Mouse (Mus musculus) gastrocnemius, adult 8-10 months (tissue): ENCODE results near the gene Pde11a. TPM values are rescaled to one million over a fixed set of nuclear protein-coding genes. Genes with fewer than 3 reads are reported as not detected.

ENCODE experiments used
- DNase-seq, 2 experiments: peaks; one replicate each; pipeline ENCODE4 v3.0.0; 2022; ENCODE audit warnings: low spot score in 2 of 2
- total RNA-seq, 4 experiments: library from RNA; stranded (reverse); gene quantifications; 2 replicates each; pipeline ENCODE4 v1.2.4; 2022

Pde11a gene
- total RNA-seq, 4 experiments from 2014 or later: 0.07 to 0.18 (median 0.13) TPM; not detected in 1

DNA sequence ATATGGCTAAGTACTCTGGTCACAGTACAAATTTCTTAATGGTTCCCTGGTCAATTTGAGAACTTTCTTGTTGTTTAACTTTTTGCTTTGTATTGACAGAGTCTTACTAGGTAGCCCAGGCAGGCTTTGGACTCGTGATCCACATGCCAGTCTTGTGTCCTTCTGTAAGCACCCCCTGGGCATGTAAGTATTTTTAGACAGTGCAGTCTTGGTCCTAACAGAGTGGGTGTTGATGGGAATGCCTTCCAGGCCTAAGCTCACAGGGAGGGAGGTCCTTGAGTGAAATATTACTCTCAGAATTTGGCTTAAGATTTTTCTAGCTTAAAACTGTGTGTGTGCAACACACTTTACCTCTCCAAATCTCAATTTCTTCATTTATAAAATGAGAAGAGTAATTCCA, 153.4 kb downstream of the Pde11a start:
- no peak for DNase-seq

DNA sequence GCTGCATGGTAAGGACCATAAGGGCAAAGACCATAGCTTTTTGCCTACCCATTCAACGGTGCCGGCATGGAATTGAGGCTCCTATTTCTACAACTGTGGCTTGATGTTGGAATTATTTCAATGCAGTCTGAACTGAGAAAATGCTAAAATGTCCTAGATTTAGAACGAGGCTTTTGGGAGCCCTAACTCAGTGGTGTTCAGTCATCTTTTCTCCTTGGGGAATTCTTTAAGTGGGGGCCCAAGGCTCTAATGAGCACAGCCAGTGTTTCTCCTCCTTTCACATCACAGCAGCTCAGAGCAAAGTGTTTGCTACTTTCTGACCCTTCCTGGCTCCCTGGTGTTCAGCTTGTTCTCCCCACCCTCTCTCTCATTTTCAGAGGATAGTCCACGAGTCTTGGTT, 175.8 kb downstream of the Pde11a start:
- no peak for DNase-seq

DNA sequence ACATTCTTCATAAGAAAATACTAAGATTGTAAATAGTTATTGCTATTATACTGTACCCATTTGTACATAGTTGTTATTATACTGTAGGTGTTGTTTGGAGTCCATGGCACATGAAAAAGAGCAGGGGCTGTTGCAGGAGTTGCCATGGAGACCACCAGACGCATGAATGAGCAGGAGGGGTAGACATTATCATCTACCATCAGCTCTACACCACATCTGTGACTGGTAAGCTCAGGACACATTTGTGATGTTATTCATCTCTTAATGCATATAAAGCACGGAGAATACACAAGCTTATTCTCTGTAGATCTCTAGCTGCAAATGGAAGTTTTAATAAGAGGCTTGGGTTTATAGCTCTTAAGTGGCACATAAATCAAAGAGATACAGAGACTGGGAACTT, 179.6 kb downstream of the Pde11a start:
- no peak for DNase-seq

DNA sequence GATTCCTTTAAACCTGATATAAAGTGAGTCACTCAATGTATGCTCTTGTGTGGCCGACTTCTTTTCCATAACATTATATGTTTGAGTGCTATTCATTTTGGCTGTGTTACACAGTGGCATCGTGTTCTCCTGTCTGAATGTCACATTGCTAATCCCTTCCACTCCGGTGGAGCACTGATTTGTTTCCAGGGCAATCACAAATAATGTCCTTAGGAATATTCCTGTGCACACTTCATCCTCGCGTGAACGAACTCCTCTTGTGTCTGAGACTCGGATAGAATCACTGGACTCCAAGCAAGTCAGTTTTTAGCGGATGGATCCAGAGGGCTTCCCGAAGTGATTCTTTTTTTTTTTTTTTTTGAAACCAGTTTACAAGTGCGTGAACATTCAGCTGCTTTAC, 197.4 kb downstream of the Pde11a start:
- no peak for DNase-seq

DNA sequence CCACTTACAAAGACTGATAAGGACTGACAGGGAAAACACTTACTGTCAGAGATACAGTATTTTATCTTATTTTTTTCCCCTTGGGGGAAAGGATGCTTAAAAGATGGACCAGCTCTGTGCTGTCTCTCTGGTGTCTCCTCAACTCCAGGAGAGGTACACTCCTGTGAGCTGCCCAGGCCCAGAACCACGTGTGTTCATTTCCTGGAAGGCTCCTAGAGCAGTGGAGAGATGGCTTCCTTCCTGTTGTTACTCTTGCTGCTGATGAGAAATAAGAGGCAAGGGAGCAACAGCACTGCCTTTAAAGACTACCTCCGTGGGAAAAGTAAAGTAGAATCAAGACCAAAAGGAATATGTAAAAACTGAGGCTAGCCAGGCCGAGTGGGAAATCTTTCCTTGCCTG, 205.6 kb downstream of the Pde11a start:
- no peak for DNase-seq

DNA sequence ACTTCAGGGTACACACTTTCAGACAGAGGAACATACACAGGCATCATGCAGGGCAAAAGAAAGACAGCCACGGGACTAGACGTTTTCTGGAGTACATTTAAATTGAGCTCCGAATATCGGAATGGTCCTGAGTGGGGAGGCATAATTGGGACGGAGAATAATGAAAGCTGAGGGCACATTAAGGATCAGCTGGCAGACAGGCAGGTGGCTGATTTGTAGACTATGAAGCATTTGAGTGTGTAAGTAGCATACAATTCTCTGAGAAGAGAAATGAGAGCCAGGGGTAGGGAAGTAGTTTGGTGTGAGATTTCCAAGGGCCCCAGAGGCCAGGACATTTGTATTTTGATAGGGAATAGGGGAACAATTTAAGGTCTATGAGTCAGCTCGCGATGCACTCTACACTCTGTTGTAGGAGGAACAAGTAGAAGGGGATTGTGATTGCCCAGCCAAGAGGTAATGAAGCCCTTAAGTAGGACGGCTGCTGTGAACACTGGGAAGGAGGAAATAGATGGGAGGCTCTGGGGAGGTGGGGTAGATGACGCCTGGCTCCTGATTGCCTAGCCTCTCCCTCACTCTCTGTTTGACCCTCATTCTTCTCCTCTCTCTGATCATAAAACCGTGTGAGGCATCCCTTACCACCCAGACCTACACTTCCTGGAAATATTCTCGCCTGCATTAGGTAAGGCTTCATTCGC, 208.5 kb downstream of the Pde11a start:
- DNase-seq: no peak

DNA sequence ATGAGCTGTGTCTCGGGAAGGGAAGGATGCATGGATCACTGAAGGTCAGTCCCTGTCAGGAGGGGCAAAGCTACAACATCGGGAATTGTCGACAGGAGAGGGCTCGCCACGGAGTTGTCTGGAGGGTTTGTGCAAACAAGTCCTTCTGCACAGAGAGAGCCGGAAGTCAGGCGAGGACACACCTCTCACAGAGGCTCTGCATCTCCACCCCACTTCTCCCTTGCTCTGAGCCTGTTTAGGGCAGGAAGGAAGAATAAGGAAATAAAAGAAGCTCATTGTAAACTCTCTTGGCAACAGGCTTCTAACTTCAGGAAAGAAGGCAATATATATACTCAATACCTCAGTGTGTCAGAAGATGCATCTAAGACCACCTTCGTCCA, 209.5 kb downstream of the Pde11a start:
- DNase-seq: no peak

DNA sequence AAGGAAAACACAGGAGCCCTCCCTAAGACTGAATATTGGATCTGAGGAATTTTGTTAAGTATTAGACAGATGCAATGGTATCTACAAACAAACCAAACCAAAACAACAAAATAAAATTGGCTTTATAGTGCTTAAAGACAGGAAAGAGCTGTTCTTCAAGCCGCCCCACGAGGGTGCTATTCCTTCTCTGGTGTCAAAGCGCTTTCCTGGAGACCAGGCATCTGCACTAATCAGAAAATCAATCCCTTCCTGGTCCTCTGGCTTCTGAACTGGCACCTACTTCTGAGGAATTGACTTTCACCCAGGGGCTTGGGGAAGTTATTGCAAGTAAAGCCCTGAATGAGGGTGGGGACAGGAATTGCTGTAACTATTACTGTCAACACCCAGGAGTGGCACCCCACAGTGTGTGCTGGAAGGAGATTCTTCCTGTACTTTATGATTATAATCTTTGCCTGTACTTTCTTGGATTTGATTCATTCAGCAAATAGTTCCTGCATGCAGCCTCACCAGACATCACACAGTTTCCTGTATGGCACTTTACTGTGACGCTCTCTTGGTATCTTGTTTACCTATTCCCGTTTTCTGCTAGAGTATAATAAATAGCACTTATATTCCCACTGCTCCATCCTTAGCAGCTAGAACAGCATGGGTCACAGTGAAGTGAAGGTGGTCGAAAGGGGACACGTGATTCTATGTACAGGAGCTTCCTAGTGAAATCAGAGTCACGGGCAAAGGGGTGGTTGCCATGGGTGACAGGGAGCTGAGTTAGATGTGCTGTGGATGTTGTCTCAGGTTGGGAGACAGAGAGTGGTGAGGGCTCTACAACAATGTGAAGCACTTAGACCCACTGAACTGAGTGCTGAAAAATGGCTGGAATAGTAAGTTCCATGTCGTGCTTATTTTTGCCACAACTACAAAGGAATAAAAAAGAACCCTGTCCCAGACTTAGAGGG, 210.2 kb downstream of the Pde11a start:
- DNase-seq: no peak

DNA sequence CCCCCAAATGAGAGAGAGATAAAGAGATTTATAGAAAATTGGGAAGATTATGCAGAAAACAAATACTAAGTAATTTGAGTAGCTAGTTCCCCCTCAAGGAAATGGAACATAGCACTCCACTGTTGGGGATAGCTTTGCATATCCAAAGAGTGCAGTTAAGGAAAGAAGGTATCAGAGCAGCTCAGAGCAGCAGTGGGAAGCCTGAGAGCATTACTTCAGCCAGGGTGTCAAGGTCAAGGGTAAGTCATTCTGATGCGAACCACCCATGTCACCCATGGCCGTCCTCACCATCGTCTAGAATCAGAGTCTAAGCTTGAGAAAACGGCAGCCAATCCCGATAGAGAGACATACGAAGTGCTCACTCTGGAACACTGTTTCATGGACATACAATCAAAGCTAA, 211.9 kb downstream of the Pde11a start:
- no peak for DNase-seq

DNA sequence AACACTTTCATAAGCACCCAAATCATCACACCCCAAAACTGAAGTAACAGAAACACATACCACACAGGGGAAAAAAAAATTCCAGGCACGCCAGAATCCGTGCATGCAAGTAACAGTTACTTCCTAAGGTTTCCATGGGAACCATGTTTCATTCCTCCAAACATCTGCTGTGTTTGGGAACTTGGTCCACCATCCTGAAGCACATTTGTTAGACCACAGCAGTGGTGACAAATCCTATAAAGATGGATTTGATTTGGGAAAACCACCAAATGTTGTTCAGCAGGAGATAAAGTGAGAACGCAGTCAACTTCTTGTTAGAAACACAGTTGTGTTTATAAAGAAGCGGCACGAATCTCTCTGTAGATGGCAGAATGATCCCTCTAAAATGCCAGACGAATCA, 213.8 kb downstream of the Pde11a start:
- DNase-seq: no peak

DNA sequence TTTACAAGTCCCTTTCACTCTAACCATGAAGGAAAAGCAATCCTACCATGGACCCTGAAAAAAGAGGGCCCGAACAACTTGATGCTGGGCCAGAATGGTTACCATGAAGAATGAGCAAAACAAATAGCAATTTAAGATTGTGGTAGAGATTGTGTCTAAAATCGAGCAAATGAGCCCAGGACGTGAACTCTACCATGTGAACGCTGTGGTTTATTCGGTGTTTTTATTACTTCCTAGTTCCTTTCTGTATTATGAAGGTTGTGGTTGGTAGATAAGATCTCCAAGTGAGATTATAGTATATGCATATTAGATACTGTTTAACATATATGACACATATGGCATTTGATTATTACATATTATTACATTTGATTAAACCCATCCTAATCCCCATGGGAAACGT, 216.4 kb downstream of the Pde11a start:
- DNase-seq: no peak

DNA sequence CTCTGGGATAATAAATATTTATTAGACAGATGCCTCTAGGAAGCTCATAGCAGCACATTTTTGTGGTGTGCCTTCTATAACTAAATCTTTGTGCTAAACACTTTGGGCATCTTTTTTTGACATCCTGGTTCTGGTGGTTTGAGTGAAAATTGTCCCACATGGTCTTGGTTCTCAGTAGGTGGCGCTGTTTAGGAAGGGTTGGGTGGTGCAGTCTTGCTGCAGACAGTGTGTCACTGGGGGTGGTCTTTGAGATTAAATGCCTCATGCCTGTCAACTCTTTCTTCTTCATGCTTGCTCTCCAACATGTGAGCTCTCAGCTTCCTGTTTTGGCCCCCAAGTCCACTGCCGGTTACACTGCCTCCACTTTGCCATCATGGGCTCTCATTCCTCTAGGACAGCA, 218.7 kb downstream of the Pde11a start:
- no peak for DNase-seq

DNA sequence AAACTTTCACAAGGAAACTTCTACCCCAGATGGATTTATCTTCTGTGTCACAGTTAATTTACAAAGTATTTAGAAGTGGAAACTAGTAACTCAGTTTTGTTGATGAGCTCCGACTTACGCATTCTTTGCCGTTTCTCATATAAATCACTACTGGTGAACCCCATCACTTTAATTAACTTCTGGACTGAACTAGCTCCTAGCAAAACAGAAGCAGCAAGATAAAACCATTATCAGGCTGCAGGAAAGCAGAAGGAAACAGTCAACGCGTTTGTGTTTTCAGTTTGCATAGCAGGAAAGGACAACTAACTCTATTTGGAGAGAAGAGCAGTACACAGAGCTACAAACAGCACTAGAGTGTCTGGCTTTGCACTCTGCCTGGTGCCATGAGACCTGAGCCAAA, 220.1 kb downstream of the Pde11a start:
- no peak for DNase-seq

DNA sequence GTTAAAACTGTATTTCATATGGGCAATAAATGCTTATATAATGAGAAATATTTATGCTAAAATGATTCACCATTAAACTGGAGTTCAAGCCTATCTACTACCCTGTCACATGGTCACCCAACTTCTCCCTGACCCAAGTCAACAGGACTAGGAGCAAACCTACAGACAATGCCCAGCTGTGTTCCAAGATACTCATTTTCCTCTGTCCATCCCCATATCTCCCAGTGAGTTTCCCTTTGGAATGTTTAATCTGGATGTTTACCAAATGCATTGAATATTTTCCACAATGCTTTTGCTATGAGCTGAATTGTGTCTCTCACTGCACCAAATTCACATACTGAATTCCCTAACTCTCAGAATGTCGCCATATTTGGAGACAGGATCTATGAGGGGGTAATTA, 221.4 kb downstream of the Pde11a start:
- no peak for DNase-seq

DNA sequence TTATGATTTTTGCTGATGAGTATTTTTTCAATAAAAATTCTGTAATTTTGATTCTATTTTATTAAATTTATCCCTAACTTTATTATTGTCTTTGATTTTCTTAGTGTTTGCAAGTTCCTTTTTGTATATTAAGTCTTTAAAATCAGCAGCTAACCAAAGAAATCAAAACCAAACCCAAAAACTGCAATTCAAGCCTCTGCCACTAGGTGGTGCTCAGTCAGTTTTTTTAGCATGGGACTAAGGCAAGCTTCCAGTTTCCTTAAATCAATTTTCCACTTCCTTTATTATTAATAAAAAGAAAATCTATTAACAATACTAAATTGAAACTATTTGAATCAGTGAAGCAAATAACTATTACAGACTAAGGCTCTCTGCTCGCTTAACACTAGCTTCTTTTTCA, 222.9 kb downstream of the Pde11a start:
- DNase-seq: peak in 1 of 2 experiments; percentile 8

DNA sequence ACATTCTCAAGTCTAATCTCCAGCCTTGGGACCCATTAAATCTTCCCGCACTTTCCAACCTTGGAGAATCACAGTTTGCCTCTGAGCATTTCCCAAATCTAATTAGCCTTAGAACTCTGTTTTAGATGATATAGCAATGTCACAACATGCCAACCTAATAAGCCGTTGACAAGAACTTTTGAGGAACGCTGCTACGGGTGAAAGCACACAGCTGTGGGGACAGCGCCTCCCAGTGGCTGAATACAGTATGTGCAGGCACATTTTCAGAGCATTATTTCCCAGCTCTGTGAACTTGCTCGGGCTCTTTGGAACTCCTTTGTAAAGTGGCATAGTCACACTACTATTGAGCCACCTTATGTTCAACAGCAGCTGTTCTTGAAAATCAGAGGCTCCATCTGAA, 223.8 kb downstream of the Pde11a start:
- no peak for DNase-seq

DNA sequence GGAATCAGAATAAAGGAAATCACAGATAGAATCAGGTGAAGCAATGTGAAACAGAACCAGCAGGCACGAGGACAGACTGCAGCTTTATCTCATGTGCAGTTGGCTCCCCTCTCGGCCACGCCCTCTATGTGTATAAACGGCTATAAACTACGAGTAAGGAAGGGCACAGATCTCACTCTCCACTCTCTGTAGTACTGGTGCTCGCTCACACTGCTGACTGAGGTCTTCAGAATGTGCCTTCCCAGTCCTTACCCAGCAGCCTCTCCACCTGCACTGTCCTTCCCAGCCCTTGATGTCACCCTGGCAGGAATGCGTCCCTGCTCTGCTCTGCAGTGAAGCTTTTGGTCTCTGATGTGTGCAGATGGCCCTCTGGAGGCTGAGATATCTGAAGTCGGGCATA, 228.9 kb downstream of the Pde11a start:
- no peak for DNase-seq

DNA sequence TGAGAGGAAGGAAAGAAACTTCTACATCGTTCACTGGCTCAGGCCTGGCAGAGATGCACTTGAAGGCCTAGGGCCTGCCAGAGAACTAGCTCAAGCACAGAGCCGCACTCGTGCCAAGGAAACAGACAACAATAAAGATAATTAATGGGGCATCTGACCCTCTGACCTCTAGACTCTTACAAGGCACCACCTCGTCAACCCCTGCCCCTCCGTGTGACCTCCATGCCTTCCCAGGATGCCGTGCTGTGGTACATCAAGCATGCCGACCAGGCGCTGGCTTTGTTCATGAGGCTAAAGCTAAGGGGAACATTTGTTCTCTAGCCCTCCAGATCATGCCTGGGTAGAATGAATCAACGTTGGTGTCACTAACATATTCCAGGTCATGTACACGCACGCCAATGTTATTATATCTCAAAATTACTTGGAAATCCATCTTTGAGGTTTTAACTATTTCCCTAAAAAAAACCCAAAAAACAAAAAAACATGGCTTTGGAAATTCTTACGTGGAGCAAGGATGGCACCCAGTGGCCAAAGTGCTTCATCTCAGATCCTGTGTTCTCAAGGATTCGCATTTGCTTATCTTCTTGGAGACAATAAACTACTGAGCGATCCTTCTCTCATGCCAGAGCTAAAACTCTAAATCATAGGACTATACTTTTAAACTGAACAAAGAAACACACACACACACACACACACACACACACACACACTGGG, 236.5 kb downstream of the Pde11a start:
- DNase-seq: no peak

DNA sequence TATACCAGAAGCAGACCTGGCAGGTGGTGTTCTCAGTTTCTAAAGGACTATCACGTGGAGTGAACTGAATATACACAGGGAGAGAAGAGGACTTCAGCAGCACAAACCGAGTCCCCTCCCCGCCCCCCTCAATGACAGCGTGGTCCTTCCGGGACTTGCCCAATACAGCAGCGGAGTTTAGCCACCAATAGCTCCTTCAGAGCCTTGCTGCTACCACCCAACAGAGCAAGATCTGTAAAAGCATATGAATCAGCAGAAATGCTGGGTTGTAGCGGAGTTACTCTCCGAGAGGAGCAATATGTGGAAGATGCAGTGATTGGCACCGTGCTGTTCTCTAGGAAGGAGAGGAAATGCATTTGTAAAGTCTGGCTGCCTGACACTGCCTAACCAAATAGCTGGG, 238.0 kb downstream of the Pde11a start:
- DNase-seq: no peak

DNA sequence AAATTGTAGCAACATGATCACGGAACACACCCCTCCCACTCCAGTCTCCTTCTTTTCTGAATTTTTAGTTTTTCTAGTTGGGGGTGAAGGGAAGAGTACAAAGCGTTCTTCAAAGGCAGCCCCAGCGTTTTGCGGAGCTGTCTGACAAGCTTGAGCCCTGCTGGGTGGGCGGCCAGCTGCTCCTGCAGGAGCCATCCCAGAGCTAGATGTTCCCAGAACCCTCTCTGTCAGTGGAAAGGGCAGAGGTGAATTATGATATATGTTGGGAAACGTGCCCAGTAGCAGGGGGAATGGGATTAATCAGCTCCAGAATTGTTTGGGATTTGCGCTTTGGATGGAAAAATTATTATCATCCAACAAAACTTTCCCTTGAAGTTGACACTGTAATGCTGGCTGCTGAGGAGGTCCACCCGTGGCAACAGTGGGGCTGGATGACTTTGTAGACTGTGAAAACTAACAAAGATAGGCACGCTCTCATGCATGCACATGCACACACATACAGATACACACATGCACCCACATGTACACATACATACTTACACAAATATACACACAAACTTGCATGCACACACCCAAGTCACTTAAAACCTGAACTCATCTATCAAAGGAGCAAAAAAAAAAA, 238.7 kb downstream of the Pde11a start:
- DNase-seq: no peak

DNA sequence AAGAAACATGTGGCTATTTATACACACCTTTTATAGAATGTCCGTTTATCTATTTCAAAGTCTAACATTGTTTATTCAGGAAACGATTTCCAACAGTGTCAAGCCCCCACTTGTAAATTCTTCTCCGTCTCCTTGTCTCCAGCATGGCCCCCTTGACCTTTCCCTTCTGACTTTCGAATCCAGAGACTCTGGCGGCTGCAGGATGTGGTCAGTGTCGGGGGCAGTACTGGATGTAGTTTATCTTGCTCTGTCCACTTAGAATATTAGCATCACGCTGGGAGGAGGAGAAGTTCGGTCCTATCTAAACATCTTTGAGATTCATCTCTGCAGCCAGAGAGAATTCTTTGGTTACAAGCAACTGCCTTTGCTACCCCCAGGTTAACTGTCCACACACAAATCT, 240.2 kb downstream of the Pde11a start:
- no peak for DNase-seq

DNA sequence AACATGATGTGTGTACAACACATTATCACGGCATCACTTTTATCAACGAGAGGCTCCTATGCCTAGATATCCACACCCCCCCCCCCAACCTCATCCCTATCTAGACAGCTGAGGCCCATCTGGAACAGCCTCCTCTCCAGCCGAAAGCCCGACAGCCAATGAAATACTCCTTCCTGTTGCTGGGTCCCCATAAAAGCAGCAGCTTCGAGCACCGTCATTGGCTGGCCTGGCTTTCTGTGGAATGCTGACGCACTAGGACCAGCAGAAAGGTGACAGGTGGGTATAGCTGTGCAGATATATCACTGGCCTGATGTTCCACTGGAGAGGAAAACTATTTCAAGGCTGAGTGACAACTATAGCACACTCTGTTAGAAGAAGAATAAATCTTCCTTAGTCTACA, 240.7 kb downstream of the Pde11a start:
- DNase-seq: no peak
